11 mouse cellular contexts compared by ENCODE assay signal in the genomic region with DNA sequence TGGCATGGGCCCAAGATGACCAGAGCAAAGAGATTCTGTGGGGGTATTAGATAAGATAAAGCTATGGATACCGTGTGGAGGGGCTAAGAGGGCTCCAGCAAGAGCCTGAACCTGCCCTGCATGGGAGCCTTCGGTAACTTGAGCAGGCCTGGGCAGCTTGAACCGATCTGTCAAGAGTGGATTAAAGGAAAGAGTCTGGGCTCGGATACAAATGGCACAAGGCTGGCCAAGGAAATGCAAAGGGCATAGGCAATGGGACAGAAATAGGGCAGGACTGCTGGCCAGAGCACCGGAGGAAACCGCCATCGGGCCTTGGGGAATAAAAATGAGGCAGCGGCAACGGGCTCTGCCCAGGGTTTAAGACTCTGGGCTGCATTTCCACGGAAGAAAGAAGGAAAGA. TPM values are rescaled to one million over a fixed set of nuclear protein-coding genes. Genes with fewer than 3 reads are reported as not detected.
DNase-seq lines count a peak whose midpoint lies in the region; ATAC-seq and TF ChIP-seq lines count a peak whose summit lies in the region.
"Had no signal": no experiment of that assay in that cellular context is flagged by ENCODE, and none has a peak within 500 bp of the region (broad histone marks: within the 10 kb centered on the region; RNA-seq: fewer than 3 reads in every experiment).

No protein-coding gene starts in this region.

- peak overlapping the region; percentile 73 for H3K27ac ChIP-seq in lung, postnatal 0 days (ENCODE audit: low read length)
- H3K27ac ChIP-seq: left cerebral cortex, adult 2 months had no signal

- H3K9me3 ChIP-seq in lung, postnatal 0 days (ENCODE audit: low read length) = no peaks in the 10 kb centered on the region

- no peaks in the 10 kb centered on the region for H3K27me3 ChIP-seq in lung, postnatal 0 days (replicated peaks; ENCODE audit: insufficient read depth, low read length)
- peaks cover 34% of the 10 kb centered on the region for H3K27me3 ChIP-seq in myocyte (ENCODE audit: control insufficient read depth, insufficient read depth, insufficient read length)

- ATAC-seq in lung, postnatal 0 days = peak; percentile 46

- no peak for TF ChIP-seq EP300 in lung, postnatal 0 days (IDR thresholded peaks at IDR 0.05)

- no peak overlapping the region for H3K4me2 ChIP-seq in lung, postnatal 0 days (replicated peaks; ENCODE audit: low read depth, low read length)
- H3K4me2 ChIP-seq in myocyte (ENCODE audit: low read depth) = peak overlapping the region; percentile 30

- no peaks in the 10 kb centered on the region for H3K36me3 ChIP-seq in lung, postnatal 0 days (ENCODE audit: insufficient read depth, low read length)
- H3K36me3 ChIP-seq in myocyte (ENCODE audit: control insufficient read depth, insufficient read depth) = no peaks in the 10 kb centered on the region

- H3K79me2 ChIP-seq in myocyte (ENCODE audit: control insufficient read depth, insufficient read depth) = no peaks in the 10 kb centered on the region

- no peaks in the 10 kb centered on the region for H3K4me1 ChIP-seq in lung, postnatal 0 days (ENCODE audit: insufficient read depth, low read depth, low read length)

- TF ChIP-seq CTCF in lung, postnatal 0 days (IDR thresholded peaks at IDR 0.05) = no peak

- H3K4me3 ChIP-seq in lung, postnatal 0 days (ENCODE audit: low read depth, low read length) = no peak overlapping the region
- H3K4me3 ChIP-seq in myocyte = no peak overlapping the region
- H3K4me3 ChIP-seq: left cerebral cortex, adult 2 months had no signal

- no peak for TF ChIP-seq POLR2A in myocyte (IDR thresholded peaks at IDR 0.05; ENCODE audit: insufficient read length, low read depth)

- WGBS in lung, postnatal 0 days = 42% methylated on average over 10 of the region's 10 CpGs

- intact Hi-C loops in gastrocnemius, postnatal 14 days (cut with DNase I; ENCODE audit: low total_unique reads) = no loop called here
- intact Hi-C loops in left cerebral cortex, postnatal 4 days (cut with DNase I) = no loop called here

- H3K9ac ChIP-seq in lung, postnatal 0 days (replicated peaks; ENCODE audit: low read depth) = no peak overlapping the region

- no peak overlapping the region for H3ac ChIP-seq in myocyte (ENCODE audit: control insufficient read depth, insufficient read length)

- peak; percentile 39 for DNase-seq in embryo, embryonic 11 days
- no peak for DNase-seq in embryo, embryonic 9.5 days (ENCODE audit: extremely low spot score)
- DNase-seq in lung, postnatal 0 days (ENCODE audit: low spot score) = no peak
- DNase-seq in lung, postnatal 36 days = no peak
- DNase-seq in gastrocnemius, postnatal 14 days = peak; percentile 24
- DNase-seq in frontal cortex, postnatal 36 days (ENCODE audit: low spot score in 2 of 2) = no peak
- DNase-seq in left cerebral cortex, postnatal 4 days = no peak
- DNase-seq: kidney, adult 11 months; right cerebral cortex, postnatal 14 days had no signal

TF ChIP-seq in myocyte, 11 proteins besides CTCF, POLR2A, EP300 and RAD21:
- TF ChIP-seq TCF12 (IDR thresholded peaks at IDR 0.05; ENCODE audit: insufficient read depth, poor library complexity, severe bottlenecking) = no peak
- TF ChIP-seq CEBPB (IDR thresholded peaks at IDR 0.05; ENCODE audit: insufficient read depth, poor library complexity, severe bottlenecking) = no peak
- no peak for TF ChIP-seq REST (IDR thresholded peaks at IDR 0.05; ENCODE audit: insufficient read depth, insufficient read length)
- TF ChIP-seq POLR2AphosphoS2 (IDR thresholded peaks at IDR 0.05; ENCODE audit: insufficient read length, low read depth) = no peak
- TF ChIP-seq MAX (IDR thresholded peaks at IDR 0.05; ENCODE audit: low read depth) = no peak
- TF ChIP-seq USF1 (IDR thresholded peaks at IDR 0.05; ENCODE audit: low read depth) = no peak
- no peak for TF ChIP-seq E2F4 (IDR thresholded peaks at IDR 0.05; ENCODE audit: insufficient read depth)
- no peak for TF ChIP-seq MYOD1 (IDR thresholded peaks at IDR 0.05; ENCODE audit: control insufficient read depth in 1 of 3, insufficient read length in 2 of 3, low read depth in 2 of 3)
- TF ChIP-seq SRF (IDR thresholded peaks at IDR 0.05; ENCODE audit: control insufficient read depth, insufficient read length, low read depth) = no peak
- TF ChIP-seq TCF3 (IDR thresholded peaks at IDR 0.05; ENCODE audit: insufficient read length, low read depth) = no peak
- TF ChIP-seq MYOG (IDR thresholded peaks at IDR 0.05; ENCODE audit: control insufficient read depth in 1 of 3, insufficient read depth in 1 of 3, insufficient read length in 2 of 3, low read depth in 2 of 3) = no peak

RNA-seq across cellular contexts. Expression of a gene that starts 12.4 kb away (rescaled TPM):
- polyA plus RNA-seq in lung, postnatal 0 days (2015; fragmentation: Nextera tagmentation; extraction: Ambion mirVana) = 12.8 and 14.1 TPM in 2 replicates
- 1 to 10 TPM; 4.9 to 7.2 TPM for total RNA-seq in gastrocnemius, postnatal 14 days (2021)
- 0.19 TPM for polyA plus RNA-seq in myocyte (2012; fragmentation: generic; extraction: Trizol)
- 10 to 100 TPM; 20.4 to 21.7 TPM for total RNA-seq in left cerebral cortex, postnatal 4 days (2021)

RNA-seq across cellular contexts. Expression of a gene that starts 15.5 kb away (rescaled TPM):
- 2.1 and 2.8 TPM in 2 replicates for polyA plus RNA-seq in lung, postnatal 0 days (2015; fragmentation: Nextera tagmentation; extraction: Ambion mirVana)
- total RNA-seq in gastrocnemius, postnatal 14 days (2021) = 1 to 10 TPM; 6.8 to 9.9 TPM
- 4.4 TPM for polyA plus RNA-seq in myocyte (2012; fragmentation: generic; extraction: Trizol)
- total RNA-seq in left cerebral cortex, postnatal 4 days (2021) = 1 to 10 TPM; 4.2 to 4.3 TPM

RNA-seq across cellular contexts. Expression of a gene that starts 30.6 kb away (rescaled TPM):
- polyA plus RNA-seq in lung, postnatal 0 days (2015; fragmentation: Nextera tagmentation; extraction: Ambion mirVana) = 4.6 and 5.9 TPM in 2 replicates
- 10 to 100 TPM; 19.9 to 28.3 TPM for total RNA-seq in gastrocnemius, postnatal 14 days (2021)
- polyA plus RNA-seq in myocyte (2012; fragmentation: generic; extraction: Trizol) = 0.79 TPM
- total RNA-seq in left cerebral cortex, postnatal 4 days (2021) = 10 to 100 TPM; 13.3 to 14.1 TPM

Comparison
In these comparisons a context has a peak if more than half of its experiments do, and no peak if none do; other contexts are left out.
1. DNase-seq: peak in embryo, embryonic 11 days (single experiment) and gastrocnemius, postnatal 14 days (single experiment); none in embryo, embryonic 9.5 days (single experiment), lung, postnatal 0 days (single experiment), lung, postnatal 36 days (single experiment), frontal cortex, postnatal 36 days (0 of 2) and left cerebral cortex, postnatal 4 days (single experiment).